Mouse (Mus musculus) embryonic stem cell, embryonic (primary cell): ENCODE data around the gene Fezf1.

Experiments
- CTCF ChIA-PET, 4 experiments: fragments of 300-600 bp in 2 of 4; fragments of 350-600 bp in 2 of 4; sonication (Branson Sonifier 250); formaldehyde crosslinking; loops; one replicate each; lab custom pipeline; 2022; ENCODE audit warnings: inconsistent platforms in 2 of 4; lab: Charles Lee
- POLR2A ChIA-PET, 4 experiments: fragments of 300-600 bp in 2 of 4; fragments of 350-600 bp in 2 of 4; sonication (Branson Sonifier 250); formaldehyde crosslinking; loops; one replicate each; lab custom pipeline; 2022; ENCODE audit warnings: antibody characterized with exemption in 4 of 4, inconsistent platforms in 1 of 4; lab: Charles Lee

Gene Fezf1

GRCm38 (mm10) chr6:23248313-23249052, at the start of gene Fezf1:
TSS of gene Fezf1 (minus strand) at chr6:23248362.
- ChIA-PET POLR2A (interaction anchor here in 1 of 4 experiments (0.8 kb wide), 1 partner anchor 12 kb away, joined by 4 read pairs; no protein-coding TSS in a partner anchor), CTCF (interaction anchor here in 2 of 4 experiments (0.6 to 2.6 kb wide), 5 partner anchors 25 to 209 kb away, joined by 3 to 23 read pairs (median 3); no protein-coding TSS in a partner anchor)

DNA sequence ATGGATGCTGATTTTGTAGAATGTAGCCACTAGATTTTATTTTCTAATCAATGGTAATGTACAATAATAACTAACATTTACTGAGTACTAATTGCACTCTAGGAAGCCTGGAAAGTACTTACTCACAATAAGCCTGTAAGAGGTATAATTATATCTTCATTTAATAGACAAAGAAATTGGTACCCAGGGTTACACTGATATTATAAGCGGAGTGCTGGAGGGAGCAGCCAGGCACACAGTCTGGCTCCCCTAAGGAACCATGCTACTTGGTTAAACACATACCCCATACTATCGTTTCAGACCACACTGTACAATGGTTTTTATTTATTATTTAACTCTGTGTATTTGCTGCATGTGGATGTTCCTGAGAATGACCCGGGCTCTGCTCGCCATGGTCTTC, 46.5 kb upstream of the Fezf1 start:
- POLR2A ChIA-PET = no interaction called here
- CTCF ChIA-PET = no interaction called here

DNA sequence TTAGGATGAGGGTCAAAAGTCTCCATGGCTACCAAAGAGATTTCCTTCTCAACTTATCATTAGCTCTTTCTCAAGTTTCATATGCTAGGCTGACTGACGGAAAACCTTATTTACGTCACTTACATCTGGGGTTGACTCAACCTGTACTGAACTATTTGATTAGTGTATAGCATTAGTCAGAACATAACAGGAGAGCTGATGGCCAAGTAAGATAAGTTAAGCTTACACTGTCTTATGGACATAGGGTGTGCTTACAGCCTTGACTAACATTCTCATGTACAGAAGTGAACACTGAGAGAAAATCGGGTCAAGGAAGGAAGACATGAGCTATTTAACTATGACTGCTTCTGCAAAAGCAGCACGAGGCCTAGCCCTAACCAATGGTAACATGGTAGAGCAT, 40.6 kb upstream of the Fezf1 start:
- CTCF ChIA-PET = no interaction called here
- POLR2A ChIA-PET = no interaction called here

GRCm38 (mm10) chr6:23281514-23281820, 33.3 kb upstream of the Fezf1 start:
- ChIA-PET POLR2A (interaction anchor here in 1 of 4 experiments (1.3 kb wide), 1 partner anchor 28 kb away, joined by 4 read pairs; no protein-coding TSS in a partner anchor), CTCF (interaction anchor here in 1 of 4 experiments (0.5 to 1.6 kb wide), 2 partner anchors 34 to 176 kb away, joined by 3 to 4 read pairs; no protein-coding TSS in a partner anchor)

DNA sequence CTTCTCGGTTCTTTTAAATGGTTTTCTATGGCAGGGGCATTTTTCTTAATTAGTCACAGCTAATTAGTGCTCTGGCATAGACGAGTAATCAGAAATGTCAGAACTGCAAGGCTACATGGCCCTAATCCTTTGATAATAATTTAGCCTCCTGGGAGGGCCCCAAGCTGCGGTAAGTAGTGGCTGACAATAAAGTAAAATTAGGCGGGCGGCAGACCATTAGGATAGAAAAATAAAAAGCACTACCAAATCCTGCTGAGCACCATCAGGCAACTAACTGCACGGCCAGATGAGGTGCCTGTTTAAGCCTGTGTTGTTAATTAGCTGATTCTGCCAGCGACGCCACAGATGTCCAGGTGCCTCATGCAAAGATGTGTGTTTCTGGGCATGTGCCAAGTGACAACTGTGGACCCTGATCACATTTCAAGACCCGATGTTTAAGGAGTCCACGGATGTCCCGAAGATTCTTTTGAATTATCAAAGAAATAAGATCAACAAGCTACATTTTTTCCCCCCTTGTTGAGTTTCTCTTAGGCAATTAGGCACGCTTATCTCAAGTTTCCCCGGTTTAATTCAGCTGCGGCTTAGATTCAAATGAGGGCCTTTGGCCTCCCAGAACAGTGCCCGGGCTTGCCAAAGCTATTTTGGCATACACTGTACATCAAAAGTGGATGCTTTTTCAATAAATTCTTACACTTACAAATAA, 32.8 kb upstream of the Fezf1 start:
- ChIA-PET POLR2A (interaction anchor here in 1 of 4 experiments (0.7 to 1.3 kb wide), 3 partner anchors 27 to 370 kb away, joined by 3 to 4 read pairs (median 3); no protein-coding TSS in a partner anchor), CTCF (interaction anchor here in 2 of 4 experiments (0.5 to 1.6 kb wide), 3 partner anchors 34 to 177 kb away, joined by 3 to 4 read pairs (median 4); no protein-coding TSS in a partner anchor)

DNA sequence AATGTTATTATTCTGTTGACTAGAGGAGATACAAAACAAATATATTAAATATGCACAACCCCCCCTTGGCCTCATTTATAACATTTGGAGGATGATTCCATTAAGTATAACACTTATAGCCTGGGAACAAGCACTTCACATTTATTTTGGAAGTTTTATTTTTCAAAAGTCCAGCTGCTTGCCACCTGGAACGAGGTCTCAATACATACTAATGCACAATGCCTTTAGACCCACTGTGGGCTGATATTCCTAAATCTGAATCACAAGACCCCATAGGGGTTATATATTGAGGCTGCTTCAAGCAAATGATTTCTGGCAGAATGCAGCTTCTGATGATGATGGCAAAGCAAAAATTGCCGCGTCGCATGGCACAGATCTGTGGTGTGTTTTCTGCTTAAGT, 25.3 kb upstream of the Fezf1 start:
- ChIA-PET POLR2A (interaction anchor here in 2 of 4 experiments (0.6 to 1.0 kb wide), 3 partner anchors 20 to 474 kb away, joined by 3 to 13 read pairs (median 7); no protein-coding TSS in a partner anchor), CTCF (interaction anchor here in 1 of 4 experiments (1.0 to 1.4 kb wide), 3 partner anchors 25 to 184 kb away, joined by 3 to 5 read pairs (median 4); partner anchors contain the start of gene Fezf1)

GRCm38 (mm10) chr6:23272979-23273378, 24.8 kb upstream of the Fezf1 start:
- POLR2A ChIA-PET = interaction anchor here in 1 of 4 experiments (0.6 to 1.2 kb wide), 4 partner anchors 19 to 474 kb away, joined by 3 to 7 read pairs (median 3); no protein-coding TSS in a partner anchor

DNA sequence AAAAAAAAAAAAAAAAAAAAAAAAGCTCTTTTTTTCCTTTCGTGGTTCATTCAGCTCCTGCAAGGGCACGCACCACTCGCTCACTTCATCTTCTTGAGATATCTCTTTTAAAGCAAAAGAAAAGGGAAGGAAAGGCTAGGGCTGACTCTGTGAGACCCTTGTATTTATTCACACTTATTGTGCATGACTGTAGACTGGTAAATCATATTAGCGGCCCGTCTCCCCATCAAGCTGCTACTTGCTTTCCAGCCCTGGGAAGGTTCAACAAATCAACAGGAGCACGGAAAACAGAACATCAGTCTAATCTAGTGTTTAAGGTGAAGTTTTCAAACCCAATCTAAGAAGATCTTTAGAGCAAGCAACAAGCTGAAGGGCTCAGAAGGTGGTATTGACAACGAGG, 24.4 kb upstream of the Fezf1 start:
- ChIA-PET CTCF (interaction anchor here in 2 of 4 experiments (0.6 to 1.4 kb wide), 5 partner anchors 13 to 1498 kb away, joined by 3 to 6 read pairs (median 4); partner anchors contain the start of gene Fezf1 (in 1 of the 2)), POLR2A (interaction anchor here in 1 of 4 experiments (0.6 to 1.2 kb wide), 3 partner anchors 23 to 474 kb away, joined by 3 read pairs; no protein-coding TSS in a partner anchor)

More at GRCm38 (mm10) chr6:23272979-23273378, 24.8 kb upstream of the Fezf1 start:
- CTCF ChIA-PET = interaction anchor here in 2 of 4 experiments (0.6 to 1.4 kb wide), 6 partner anchors 13 to 1498 kb away, joined by 3 to 6 read pairs (median 4); partner anchors contain the start of gene Fezf1 (in 1 of the 2)

- CTCF ChIA-PET = interaction anchor here in 2 of 4 experiments (0.8 to 1.6 kb wide), 2 partner anchors 11 to 197 kb away, joined by 3 to 4 read pairs; no protein-coding TSS in a partner anchor
Observed at GRCm38 (mm10) chr6:23260738-23261050, 12.5 kb upstream of the Fezf1 start.

DNA sequence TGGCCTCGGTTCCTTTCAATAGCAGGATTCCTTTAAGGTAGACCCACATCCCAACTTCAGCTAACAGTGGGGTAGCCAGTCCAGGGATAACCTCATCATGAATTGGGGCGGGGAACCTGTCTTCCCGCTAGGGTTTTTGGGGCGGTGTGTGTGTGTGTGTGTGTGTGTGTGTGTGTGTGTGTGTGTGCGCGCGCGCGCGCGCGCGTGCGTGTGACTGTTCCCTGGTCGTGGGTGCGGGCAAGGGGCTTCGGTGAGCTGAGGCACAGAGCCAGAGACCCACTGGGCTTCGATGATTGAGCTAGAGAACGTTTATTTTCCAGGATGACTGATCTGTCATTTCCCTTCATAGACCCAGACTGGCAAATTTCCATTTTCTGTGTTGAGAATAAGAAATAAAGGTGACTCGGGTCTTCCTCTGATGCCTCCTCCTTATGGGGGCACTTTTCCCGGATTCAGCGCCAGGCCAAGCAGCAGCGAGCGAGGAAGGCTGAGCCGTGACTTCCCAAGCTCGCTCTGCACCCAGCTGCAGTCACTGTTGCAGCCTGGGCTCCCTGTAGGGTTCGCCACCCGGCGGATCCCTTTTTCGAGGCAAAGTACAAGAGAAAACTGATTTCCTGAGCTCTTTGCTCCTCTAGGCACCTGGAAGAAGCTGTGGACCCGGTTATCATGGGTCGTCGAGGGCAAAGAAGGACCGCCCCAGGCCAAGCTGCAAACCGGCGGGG, 12.0 kb upstream of the Fezf1 start:
- CTCF ChIA-PET = interaction anchor here in 3 of 4 experiments (0.6 to 1.6 kb wide), 4 partner anchors 9 to 197 kb away, joined by 3 to 4 read pairs (median 3); no protein-coding TSS in a partner anchor
- POLR2A ChIA-PET = interaction anchor here in 3 of 4 experiments (0.6 to 1.4 kb wide), 4 partner anchors 10 to 665 kb away, joined by 3 to 4 read pairs (median 4); partner anchors contain the start of gene Fezf1 (in 1 of the 3)

More at GRCm38 (mm10) chr6:23260738-23261050, 12.5 kb upstream of the Fezf1 start:
- POLR2A ChIA-PET = interaction anchor here in 3 of 4 experiments (0.6 to 1.4 kb wide), 3 partner anchors 11 to 665 kb away, joined by 3 to 4 read pairs (median 4); partner anchors contain the start of gene Fezf1 (in 1 of the 3)

- POLR2A ChIA-PET = no interaction called here
- CTCF ChIA-PET = no interaction called here
Observed at GRCm38 (mm10) chr6:23257981-23258380, 9.8 kb upstream of the Fezf1 start.

DNA sequence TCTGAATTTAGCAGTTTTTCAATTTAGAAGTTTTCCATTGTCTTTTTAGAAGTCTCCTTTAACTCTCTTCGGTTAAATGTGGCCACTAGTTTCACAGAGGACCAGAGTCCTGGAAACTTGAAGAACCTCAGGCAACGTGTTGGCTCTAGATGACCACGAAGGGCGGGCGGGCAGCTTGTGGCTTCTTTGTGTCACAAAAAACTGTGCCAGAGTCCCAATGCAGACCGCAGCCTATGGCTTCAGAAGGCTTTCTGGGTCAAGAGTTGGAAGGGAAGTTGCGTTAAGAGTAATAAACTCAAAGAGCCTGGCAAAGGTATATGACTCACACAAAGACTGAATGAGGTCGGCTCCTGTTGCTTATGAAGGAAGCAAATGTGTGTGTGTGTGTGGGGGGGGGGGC, 7.0 kb upstream of the Fezf1 start:
- POLR2A ChIA-PET = no interaction called here
- CTCF ChIA-PET = interaction anchor here in 1 of 4 experiments (2.4 kb wide), 1 partner anchor 202 kb away, joined by 9 read pairs; no protein-coding TSS in a partner anchor

- CTCF ChIA-PET = interaction anchor here in 2 of 4 experiments (0.6 to 2.4 kb wide), 4 partner anchors 103 to 203 kb away, joined by 3 to 9 read pairs (median 4); no protein-coding TSS in a partner anchor
- POLR2A ChIA-PET = interaction anchor here in 1 of 4 experiments (1.4 to 1.7 kb wide), 2 partner anchors 26 to 154 kb away, joined by 3 to 4 read pairs; no protein-coding TSS in a partner anchor
Observed at GRCm38 (mm10) chr6:23254644-23255043, 6.5 kb upstream of the Fezf1 start.

- CTCF ChIA-PET = interaction anchor here in 3 of 4 experiments (0.6 to 2.4 kb wide), 6 partner anchors 73 to 204 kb away, joined by 3 to 9 read pairs (median 4); no protein-coding TSS in a partner anchor
- POLR2A ChIA-PET = interaction anchor here in 2 of 4 experiments (0.6 to 1.7 kb wide), 4 partner anchors 20 to 1257 kb away, joined by 3 to 7 read pairs (median 4); no protein-coding TSS in a partner anchor
Observed at GRCm38 (mm10) chr6:23253353-23254311, 5.5 kb upstream of the Fezf1 start.

DNA sequence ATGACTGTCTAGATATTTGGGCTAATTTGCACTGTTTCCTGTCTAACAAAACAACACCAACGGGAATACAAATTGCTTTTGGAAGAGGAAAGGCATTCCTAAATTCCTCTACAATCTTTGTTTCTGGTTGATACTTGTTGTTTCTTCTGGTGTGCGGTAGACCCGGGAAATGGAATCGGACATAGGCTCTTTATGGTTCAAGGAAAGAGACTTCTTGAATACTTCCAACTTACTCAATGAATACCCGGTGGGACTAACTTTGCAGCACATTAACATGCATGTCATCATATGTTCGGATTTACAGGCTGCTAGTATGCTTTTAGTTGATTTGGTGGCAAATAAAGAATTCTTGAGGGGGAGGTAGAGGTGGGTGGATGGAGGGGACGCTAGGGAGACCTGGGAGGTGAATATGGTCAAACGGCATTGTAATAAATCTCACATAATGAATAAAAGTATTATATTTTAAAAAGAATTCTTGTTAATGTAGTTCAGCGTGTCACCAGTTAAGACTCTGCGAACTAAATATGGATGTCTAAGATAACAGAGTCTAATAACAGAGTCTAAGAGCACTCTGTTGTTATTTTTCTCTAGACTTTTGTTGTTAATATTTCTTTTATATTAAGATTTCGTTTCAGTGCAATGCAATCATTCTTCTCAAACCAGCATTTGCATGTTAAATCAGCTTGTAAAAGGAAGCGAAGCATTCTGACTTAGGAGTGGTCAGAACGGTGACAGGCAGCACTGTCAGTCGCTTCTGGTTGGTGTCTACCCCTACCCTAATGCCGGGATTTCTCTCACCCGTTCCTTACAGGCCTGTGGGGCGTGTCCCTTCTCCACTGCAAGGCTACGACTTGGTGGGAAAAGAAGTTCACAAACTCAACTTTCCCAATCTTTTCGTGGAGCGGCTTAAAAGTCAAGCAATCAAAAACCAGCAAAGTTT, 4.3 kb upstream of the Fezf1 start:
- ChIA-PET POLR2A (no interaction called here), CTCF (no interaction called here)
